Mouse (Mus musculus) activated CD4-positive, CD25-positive, alpha-beta regulatory T cell, adult 4 months (primary cell): Measurements from ENCODE around the gene Wipi1. TPM values are rescaled to one million over a fixed set of nuclear protein-coding genes. Genes with fewer than 3 reads are reported as not detected.
A peak's percentile ranks its signal among the peaks of the same experiment; 100 is the strongest.

Experiments used
- ATAC-seq: one replicate; pipeline ENCODE4 v1.8.0; 2017
- polyA plus RNA-seq, 2 experiments: library from polyadenylated mRNA; unstranded; fragments of 100-300 nt; shearing (Covaris generic); gene quantifications; one replicate each; pipeline ENCODE4 v1.2.1; 2017

The Wipi1 gene
- polyA plus RNA-seq, 2 experiments from 2014 or later = 0.29 TPM; not detected in 1

GRCm38 (mm10) chr11:109578536-109578935, 33.2 kb downstream of the Wipi1 start:
- ATAC-seq = no peak

GRCm38 (mm10) chr11:109575832-109576231, 35.9 kb downstream of the Wipi1 start:
- ATAC-seq = no peak

- no peak for ATAC-seq
Measured at GRCm38 (mm10) chr11:109574604-109575003, 37.2 kb downstream of the Wipi1 start.

GRCm38 (mm10) chr11:109572051-109572450, 39.7 kb downstream of the Wipi1 start:
- ATAC-seq = no peak

DNA sequence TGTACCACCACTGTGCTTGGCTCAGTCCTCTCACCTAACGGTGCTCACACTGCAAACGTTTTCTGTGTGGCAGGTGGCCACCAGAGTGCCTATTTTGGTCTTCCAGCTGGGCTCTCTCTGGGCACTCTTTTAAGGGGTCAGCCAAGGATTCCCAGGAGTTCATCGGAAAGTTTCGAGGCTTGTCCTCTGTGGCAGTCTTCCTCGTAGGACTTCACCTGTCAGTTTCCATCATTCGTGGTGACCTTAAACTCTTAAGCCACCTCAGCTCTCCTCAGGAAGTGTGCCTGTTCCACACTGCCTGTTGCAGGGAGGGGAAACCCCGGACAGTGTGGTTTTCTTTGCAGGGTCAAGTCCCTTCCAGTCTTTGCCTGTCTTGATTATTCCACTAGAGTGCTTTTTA, 42.0 kb downstream of the Wipi1 start:
- ATAC-seq = peak; percentile 47

GRCm38 (mm10) chr11:109569007-109569618, 42.7 kb downstream of the Wipi1 start:
- ATAC-seq = peak; percentile 44

DNA sequence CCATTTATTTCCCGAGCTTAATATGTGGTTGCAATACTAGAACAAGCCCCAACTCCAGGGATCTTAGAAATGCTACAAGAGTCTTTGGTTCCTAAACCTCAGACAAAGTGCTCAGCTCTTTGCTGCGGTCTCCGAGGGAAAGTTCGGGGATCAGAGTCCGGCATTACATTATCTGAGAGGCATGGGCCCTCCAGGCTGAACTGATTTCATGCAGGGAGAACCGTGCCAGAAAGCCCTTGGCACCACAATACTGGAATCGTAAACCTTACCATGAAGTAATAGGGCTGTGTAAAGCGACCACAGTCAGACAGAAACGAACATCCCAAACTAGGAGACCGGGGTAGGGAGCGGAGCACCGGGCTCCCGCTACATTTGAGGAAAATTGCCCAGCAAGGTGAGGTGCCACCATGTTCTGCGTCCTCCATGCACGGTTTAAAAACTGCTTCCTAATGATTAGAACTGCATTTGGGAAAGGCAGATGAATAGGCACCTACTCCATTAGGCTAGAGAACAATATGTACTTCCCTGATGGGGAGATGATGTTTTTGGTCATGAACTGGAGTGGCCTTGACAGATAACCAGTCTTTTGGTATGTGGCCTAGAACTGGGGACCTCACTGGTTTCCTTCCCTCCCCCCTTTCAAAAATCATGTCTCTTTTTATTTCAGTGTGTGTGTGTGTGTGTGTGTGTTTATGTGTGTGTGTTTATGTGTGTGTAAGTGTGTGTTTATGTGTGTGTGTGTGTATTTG, 47.1 kb downstream of the Wipi1 start:
- ATAC-seq = no peak

DNA sequence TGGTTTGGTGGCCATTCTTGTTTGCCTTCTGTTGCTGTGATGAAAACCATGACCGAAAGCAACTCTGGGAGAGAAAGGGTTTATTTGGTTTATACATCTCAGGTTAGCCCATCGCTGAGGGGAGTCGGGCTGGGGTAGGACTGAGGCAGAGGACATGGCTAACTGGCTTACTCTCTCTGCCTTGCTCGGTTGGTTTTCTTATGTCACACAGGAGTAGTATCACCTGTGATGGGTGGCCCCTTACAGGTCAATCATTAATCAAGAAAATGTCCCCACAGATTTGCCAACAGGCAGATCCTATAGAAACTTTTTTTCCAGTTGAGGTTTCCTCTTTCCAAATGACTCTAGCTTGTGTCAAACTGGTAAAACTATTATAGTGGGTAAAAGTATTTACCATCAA, 48.1 kb downstream of the Wipi1 start:
- no peak for ATAC-seq

DNA sequence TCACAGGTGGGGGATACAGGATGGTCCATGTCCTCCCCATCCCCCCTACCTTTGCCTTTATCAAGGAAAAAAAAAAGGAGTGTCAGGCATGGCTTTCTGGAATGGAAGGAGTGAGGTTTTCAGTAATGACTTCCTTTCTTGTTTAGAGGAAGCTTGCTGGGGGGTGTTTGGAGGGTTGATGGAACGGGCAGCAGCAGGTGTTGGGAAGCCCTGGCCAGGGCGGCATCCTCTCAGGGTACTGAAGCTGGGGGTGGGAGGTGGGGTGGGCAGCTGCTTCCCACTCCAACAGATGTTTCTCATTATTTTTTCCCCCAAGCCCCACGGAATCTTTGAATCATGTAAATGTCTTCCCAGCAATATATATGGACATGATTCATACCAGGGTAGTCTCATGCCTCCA, 50.3 kb downstream of the Wipi1 start:
- no peak for ATAC-seq

DNA sequence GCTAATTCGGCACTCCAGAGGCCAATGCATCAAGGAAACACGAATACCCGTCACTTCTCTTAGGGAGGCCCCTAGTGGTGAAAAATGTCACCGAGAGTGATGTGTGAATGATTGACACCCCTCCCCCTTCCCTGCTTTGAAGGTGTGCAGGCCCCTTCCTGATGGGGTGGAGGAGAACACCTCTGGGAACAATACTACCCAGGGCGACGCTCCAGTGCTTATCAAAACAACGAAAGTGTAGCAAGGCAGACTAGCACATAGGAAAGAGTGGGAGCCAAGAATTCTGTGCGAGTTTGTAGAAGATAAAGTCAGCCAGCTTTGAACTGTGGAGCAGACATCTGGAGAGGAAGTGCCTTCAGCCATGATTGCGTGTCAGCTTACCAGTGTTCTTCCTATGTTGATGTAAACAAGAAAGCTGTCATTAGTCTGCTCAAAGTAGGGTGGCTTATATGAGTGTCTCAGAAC, 50.9 kb downstream of the Wipi1 start:
- ATAC-seq = peak; percentile 87

- no peak for ATAC-seq
Measured at GRCm38 (mm10) chr11:109559241-109559640, 52.5 kb downstream of the Wipi1 start.

DNA sequence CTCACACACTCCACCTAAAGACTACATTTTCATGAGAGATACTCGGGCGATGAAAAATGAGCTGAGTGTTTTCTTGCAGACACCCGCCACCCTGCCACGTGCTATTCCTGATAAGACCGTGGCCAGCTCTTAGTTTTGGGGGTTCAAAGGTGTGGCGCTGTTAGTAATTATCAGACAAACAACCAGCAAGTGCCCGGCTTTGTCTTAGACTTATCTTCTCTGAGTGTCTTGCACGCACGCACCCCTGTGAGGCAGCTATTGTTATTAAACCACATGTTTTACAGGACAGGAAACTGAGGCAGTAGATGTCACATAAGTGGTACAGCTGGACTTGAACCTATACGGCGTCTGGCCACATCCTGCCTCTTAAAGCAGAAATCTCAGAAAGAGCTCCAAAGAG, 54.3 kb downstream of the Wipi1 start:
- no peak for ATAC-seq

DNA sequence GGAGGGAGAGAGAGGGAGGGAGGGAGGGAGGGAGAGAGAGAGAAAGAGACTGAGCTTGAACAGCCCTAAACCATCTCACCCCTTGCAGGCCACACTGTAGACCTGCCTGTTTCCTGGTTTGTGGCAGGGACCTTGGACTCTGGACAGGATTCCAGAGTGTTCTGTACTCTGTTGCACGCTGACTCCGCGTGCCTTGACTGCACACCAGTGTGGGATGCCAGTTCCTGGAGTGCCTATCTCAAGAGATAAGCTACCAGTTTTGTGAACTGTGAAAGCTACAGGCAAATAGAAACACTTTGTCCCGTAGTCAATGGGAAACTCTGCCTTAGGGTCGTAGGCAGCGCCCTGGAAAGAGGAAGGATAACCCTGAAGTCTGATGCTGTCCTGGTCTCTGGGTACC, 55.6 kb downstream of the Wipi1 start:
- ATAC-seq = no peak

DNA sequence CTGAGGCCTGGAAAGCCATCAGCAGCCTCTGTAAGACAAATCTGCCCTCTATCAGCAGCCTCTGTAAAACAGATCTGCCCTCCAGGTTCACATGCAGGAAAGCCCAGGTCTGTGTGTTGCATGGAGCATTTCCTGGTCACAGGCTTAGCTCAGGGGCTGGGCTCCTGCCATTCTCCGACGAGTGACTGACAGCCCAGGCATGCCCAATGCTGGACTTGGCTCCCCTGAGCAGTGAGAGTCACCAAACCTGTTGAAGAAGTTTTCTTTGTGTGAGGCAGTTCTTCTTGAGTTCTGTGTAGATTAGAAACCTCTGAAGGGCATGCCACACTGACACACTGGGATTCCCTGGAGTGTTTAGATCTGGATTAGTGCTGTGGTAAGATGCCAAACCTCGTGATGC, 57.3 kb downstream of the Wipi1 start:
- no peak for ATAC-seq

- peak; percentile 49 for ATAC-seq
Measured at GRCm38 (mm10) chr11:109553921-109554320, 57.8 kb downstream of the Wipi1 start.

DNA sequence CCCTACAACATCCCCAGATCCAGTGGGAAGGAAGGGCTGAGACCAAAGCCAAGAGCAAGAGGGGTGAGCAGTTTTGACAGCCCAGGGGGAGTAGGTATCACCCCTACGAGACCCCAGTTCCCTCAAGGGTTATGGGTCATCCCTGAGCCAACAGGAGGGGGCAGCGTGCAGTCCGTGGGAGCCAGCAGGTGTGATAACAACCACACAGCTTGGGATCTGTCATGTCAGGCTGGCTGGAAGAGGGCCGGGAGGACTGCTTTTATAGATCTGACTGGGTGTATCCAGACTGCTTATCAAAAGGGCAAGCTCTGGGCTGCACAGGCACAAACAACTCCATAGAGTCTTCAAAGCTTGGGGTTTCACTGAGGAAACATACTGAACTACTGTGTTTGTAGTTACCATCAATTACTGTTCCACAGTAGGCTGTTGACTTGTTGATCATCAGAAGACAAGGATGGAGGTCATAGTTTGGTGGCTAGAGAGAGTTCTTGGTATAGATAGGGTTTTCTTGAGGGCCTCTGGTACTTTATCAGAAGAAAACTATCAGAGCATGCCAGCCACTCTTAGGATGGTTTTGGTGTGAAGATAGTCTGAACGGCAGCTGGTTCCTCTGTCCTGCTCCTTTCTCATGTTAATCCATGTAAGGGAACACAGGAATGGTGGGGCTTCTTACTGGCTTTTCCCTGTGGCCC, 62.0 kb downstream of the Wipi1 start:
- ATAC-seq = no peak

GRCm38 (mm10) chr11:109547652-109548051, 64.1 kb downstream of the Wipi1 start:
- no peak for ATAC-seq

DNA sequence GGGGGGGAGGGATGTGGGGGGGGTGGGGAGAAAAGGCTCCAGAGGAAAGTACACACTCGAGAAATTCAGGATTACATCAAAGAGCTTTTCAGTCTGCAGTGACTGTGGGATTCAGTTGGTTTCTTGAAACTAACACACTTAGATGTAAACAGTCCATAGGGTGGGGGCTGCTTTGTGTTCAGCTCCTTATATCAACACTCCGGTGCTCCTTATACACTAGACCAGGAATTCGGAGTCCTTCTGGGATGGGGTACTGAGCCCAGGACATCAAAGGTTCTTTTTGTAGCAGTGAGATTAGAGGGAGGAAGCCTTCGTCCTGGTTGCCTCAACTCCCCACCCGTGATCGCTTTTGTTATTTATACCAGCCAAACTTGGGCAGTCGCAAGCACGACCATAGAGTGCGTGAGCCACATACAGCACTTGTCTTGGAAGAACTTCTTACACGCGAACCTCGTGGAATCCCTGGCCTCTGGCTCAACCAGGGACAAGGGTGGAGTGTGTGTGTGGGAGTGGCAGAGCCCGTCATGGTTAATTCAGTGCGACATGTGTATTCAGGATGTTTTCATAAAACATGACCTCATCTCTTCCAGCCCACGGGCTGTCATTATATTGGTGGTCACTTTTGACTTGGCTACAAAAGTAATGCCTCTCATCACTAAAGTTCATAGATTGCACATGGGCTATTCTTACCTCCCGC, 65.3 kb downstream of the Wipi1 start:
- no peak for ATAC-seq

- peak; percentile 52 for ATAC-seq
Measured at GRCm38 (mm10) chr11:109545700-109546143, 66.0 kb downstream of the Wipi1 start.

GRCm38 (mm10) chr11:109545265-109545664, 66.5 kb downstream of the Wipi1 start:
- no peak for ATAC-seq

GRCm38 (mm10) chr11:109544432-109544831, 67.3 kb downstream of the Wipi1 start:
- ATAC-seq = no peak

DNA sequence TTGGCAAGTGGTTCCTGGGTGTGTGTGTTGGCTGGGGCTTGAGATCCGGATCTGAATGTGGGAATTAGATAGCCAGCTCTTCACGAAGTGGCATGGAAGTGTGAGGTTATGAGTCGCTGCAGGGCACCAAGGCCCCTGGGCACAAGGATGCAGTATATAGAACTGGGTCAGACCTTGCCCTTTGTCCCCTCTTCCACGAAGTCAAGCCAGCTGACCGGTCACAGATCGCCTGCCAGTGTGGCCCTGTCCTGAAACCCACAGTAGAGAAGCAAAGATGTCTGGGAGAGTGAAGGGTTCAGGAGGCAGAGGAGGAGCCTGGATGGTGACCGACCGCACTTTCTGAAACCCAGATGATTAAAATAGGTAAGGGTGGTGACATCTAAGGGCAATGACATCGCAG, 68.3 kb downstream of the Wipi1 start:
- no peak for ATAC-seq

DNA sequence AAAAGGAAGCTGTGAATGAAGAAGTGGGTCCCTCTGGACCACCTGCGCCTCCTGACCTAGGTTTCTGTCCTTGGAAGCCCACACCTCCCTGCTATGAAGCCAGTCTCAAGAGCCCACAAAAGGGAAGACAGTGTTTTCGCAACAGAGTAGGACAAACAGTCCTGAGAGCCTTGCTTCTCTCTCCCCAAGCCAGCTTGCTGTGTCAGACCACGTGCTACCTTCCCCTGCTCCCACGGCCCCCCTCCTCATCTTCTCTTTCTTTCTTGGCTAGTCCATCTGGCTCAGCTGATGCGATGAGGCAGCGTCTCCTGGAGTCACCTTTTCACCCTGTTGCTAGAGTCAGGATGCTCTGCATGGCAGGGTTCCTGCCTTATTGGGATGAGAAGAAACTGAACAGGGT, 72.5 kb downstream of the Wipi1 start:
- ATAC-seq = no peak
